Mouse (Mus musculus): Measurements from ENCODE around the gene Trim71.
"Not testable (repeated sequence)": the region's sequence is repeated elsewhere in the genome, so short reads cannot be mapped to it uniquely, and the experiment has no call there.

Gene Trim71

DNA sequence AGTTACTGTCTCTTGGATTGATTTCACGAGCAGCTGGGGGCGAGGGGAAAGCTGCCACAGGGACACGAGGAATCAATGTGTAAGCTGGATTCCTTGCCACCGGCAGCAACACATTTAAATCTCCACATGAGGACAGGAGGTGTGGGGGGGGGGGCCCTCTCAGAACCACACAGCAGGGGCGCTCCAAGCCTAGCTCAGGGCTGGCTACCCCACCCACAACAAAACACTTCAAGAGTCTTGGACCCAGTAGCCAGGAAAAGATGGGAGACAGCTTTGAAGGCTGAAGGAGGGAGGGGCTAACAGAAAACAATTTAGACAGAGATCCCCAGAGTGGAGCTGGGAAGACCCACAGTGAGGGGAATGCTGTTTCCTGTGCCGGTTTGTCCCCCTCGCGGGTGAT, 38.3 kb downstream of the Trim71 start:
- no peak for DNase-seq (ENCODE audit: low spot score in 2 of 2)

GRCm38 (mm10) chr9:114525073-114525633, 39.0 kb downstream of the Trim71 start:
- DNase-seq (ENCODE audit: low spot score in 2 of 2) = no peak

GRCm38 (mm10) chr9:114522501-114522900, 41.7 kb downstream of the Trim71 start:
- no peak for DNase-seq (ENCODE audit: low spot score in 2 of 2)

DNA sequence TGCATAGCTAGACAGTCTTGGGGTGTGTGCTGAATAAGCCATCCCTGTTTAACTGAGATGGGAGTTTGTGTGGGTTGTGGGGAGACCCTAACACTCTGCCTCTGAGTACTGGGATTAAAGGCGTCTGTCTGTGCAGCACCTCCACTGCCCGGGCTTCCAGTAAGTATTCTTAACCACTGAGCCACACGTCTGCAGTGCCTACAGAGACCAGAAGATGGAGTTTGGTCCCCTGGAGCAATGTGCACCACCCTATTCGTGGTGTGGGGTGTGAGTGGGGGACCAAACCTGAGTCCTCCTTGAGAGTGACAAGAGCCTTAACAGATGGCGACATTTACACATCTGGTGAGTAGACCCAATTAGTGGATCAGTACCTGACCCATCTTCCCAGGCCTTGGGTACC, 42.1 kb downstream of the Trim71 start:
- DNase-seq (ENCODE audit: low spot score in 2 of 2) = no peak

DNA sequence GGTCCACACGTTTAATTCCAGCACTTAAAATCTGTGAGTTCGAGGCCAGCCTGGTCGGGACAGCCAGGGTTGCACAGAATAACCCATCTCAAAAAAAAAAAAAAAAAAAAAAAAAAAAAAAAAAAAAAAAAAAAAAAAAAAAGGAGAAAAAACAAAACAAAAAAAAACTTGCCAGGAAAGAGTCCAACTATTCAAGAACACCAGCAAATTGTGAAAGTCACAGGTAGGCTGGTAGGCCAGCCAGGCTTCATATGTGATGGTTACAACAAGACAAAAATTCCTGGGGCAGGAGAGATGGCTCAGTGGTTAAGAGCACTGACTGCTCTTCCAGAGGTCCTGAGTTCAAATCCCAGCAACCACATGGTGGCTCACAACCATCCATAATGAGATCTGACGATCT, 43.6 kb downstream of the Trim71 start:
- not testable (repeated sequence) for DNase-seq (ENCODE audit: low spot score in 2 of 2)

- DNase-seq (ENCODE audit: low spot score in 2 of 2) = no peak
These were observed 45.2 kb downstream of the Trim71 start for GRCm38 (mm10) chr9:114518812-114519477.

GRCm38 (mm10) chr9:114517924-114518497, 46.2 kb downstream of the Trim71 start:
- DNase-seq (ENCODE audit: low spot score in 2 of 2) = no peak

DNA sequence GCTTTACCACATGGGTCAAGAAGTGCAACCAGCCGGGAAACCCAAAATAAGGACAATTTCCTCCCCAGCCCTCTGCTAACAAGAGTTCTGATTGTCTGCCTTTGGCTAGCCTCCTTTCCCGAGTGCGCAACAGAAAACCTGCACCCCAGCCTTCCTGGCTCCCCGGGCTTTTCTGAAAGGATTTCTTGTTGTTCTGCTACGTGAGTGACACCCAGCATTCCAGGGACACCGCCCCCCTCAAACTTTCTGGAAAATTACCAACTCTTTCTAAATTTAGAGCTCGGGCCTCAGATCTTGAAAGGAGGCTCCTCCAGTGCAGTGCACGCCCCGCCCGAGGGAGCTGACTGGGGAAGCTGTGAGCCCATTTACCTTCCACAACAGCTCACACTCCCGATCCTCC, 48.8 kb downstream of the Trim71 start, which contains the start of gene C130032M10Rik:
TSS of gene C130032M10Rik (plus strand) at position 334 of the 400 bp plus-strand sequence.
- DNase-seq (ENCODE audit: low spot score in 2 of 2) = no peak

DNA sequence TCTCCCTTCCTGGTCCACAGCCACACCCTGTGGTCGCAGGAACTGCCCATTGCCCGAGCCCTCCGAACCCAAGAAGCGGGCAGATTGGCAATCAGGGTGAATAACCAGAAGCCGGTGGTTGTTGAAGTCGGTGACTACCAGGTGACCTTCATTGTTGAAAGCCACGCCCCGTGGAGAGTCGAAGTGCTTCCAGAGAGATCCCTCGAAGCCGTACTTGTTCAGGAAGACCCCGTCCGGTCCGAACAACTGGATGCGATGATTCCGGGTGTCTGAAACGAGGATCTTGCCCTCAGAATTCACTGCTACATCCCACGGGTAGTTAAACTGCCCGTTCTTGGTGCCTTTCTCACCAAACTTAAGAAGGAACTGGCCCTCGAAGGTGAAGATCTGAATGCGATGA, 51.3 kb downstream of the Trim71 start:
- no peak for DNase-seq (ENCODE audit: low spot score in 2 of 2)

- no peak for DNase-seq (ENCODE audit: low spot score in 2 of 2)
These were observed 54.4 kb downstream of the Trim71 start for GRCm38 (mm10) chr9:114509785-114510184.

- no peak for DNase-seq (ENCODE audit: low spot score in 2 of 2)
These were observed 56.7 kb downstream of the Trim71 start for GRCm38 (mm10) chr9:114507421-114507820.

GRCm38 (mm10) chr9:114506564-114506963, 57.6 kb downstream of the Trim71 start:
- no peak for DNase-seq (ENCODE audit: low spot score in 2 of 2)

DNA sequence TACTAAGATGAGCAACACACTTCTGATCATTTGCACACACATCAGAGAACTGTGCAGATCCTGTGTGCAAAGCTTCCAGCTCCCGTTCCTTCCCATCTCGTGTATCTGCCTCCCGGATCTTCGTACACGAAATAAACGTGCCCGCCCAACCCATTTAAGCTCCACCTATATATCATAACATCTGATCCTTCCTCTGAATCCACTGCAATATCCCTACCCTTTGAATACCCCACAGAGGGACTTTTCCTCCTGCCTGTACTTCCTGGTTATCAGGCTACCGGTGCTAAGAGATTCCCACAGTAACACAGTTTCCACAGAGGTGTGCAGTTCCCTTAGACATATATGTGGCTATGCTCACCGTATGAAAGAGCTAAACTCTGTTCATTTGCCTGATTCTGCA, 59.4 kb downstream of the Trim71 start, which contains the start of gene Ccr4:
TSS of gene Ccr4 (minus strand) at position 101 of the 400 bp plus-strand sequence.
- no peak for DNase-seq (ENCODE audit: low spot score in 2 of 2)

DNA sequence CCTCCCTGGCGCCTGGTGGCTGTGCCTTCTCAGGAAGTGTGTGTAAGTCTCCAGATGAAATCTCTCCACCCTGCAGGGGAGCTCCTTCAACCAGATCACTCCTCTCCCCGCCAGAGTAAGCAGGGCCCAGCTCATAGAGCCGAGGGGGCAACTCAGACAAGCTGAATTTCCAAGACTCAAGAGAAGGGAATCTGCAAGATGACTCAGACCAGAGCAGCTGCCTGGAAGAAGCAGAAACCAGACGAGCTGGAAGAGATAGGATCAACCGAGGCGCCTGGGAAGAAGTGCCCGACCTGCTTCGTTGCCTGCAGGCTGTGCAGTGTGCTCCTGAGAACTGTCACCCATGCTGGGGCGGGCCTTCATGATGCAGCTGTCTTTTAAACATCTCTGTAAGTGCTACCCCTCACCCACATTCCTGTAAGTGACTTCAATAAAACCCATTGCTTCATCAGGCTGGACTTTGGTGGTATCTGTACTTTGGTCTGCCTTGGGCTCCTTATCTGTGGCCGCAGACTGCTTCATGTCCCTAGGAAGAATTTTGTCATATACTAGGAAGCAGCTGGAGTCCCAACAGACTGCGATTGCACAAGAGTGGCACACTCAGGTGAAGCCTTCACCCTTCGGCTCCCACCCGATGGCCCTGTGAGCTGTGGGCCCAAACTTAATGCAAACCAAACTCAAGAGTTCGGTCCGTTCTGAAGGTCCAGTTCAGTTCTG, 61.3 kb downstream of the Trim71 start:
- no peak for DNase-seq (ENCODE audit: low spot score in 2 of 2)

- no peak for DNase-seq (ENCODE audit: low spot score in 2 of 2)
These were observed 62.3 kb downstream of the Trim71 start for GRCm38 (mm10) chr9:114501913-114502312.

GRCm38 (mm10) chr9:114501111-114501510, 63.1 kb downstream of the Trim71 start:
- DNase-seq (ENCODE audit: low spot score in 2 of 2) = no peak

DNA sequence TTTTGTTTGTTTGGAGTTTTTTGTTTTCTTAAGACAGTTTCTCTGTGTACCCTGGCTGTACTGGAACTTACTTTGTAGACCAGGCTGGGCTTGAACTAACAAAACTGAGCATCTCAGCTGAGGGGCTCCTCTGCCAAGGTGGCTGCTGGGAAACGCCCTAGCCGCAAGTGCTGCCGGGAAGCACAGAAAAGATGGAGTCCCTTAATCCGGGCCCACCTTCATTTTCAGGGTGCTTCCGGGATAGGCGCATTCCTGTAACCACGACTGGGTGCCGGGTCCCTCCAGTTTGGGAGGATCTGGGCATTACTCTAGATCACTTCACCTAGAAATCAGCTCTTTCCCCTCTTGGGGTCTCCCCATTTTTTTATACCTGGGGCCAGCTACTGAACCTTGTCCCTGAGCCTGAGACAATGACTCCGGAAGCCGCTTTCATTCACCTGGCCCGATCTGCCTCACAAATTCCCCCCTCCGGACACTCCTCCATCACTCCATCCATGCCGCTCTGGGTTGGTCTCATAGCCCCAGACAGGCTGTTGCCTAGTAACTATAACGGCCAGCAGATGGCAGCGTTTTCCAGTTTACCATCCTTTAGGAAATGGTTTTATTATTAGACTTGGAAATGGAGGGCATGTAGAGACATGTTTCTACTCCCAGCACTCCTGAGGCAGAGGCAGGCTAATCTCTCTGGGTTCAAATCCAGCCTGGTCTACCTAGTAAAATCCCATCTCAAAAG, 64.2 kb downstream of the Trim71 start:
- DNase-seq (ENCODE audit: low spot score in 2 of 2) = peak in 1 of 2 experiments; percentile 18

DNA sequence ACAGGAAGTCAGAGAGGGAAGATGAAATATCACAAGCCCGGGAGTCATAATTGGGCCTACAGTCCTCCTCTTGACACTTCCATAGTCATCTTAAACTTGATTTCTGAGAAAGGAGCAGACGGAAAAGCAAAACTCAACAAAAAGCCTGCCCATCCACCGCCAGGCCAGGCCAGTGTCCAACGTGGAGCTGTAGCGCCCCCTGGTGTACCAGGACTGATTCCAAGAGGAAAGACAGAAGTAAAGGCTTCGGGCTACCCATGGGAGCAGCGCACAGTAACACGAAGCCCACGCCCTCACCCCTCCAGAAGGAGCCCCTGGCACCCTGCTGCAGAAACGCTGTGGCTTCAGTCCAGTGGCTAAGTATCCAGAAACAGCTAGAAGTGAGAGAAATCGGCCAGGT, 66.0 kb downstream of the Trim71 start:
- DNase-seq (ENCODE audit: low spot score in 2 of 2) = peak; percentile 40 to 65

DNA sequence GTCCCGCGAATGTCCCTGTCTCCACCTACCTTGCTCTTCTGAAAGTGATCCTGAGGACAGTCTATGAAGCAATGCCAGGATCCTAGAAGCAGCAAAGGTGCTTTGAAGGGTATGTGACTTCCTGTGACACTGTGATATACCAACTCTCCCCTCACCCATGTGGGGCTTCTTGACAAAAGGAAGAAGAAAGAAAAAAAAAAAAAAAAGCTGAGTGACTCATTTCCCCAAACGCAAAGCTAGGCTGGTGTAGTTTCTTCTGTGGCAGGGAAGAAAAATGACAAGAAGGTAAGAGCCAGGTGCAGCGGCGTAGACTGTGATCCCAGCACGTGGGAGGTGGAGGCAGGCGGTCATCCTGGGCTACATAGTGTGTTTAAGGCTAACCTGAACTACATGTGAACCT, 67.7 kb downstream of the Trim71 start:
- DNase-seq (ENCODE audit: low spot score in 2 of 2) = no peak

GRCm38 (mm10) chr9:114487481-114488258, 76.5 kb downstream of the Trim71 start:
- DNase-seq (ENCODE audit: low spot score in 2 of 2) = no peak

DNA sequence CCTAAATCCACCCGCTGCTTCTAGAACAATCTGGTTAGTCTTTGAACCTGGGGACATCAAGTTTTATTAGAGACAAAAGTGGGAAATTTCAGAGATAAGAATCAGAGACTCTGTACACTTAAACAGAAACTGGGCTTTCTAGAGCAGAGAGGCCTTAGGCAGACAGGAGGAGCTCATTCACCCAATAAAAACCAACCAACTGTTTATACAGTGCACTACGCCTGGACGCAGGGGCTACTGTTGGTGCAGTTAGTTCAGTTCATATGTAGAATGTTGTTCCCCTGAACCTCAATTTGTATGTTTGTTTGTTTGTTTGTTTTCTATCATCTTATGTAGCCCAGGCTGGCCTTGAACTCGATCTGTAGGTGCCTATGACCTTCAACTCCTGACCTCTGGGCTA, 77.4 kb downstream of the Trim71 start:
- DNase-seq (ENCODE audit: low spot score in 2 of 2) = no peak
